Mouse (Mus musculus) hindbrain, embryonic 10.5 days (tissue): ENCODE data around the gene Oxa1l. TPM values are rescaled to one million over a fixed set of nuclear protein-coding genes. Genes with fewer than 3 reads are reported as not detected.
"Not testable (repeated sequence)": the region's sequence is repeated elsewhere in the genome, so short reads cannot be mapped to it uniquely, and the experiment has no call there.

Source experiments
- DNase-seq: peaks from one replicate; pipeline ENCODE4 v3.0.0-alpha.2; 2017; ENCODE audit warnings: low spot score
- H3K27ac ChIP-seq: fragments of 300-500 bp; sonication (generic); 2 replicates; pipeline ENCODE4 v1.5.1; 2016; ENCODE audit warnings: mild to moderate bottlenecking, moderate library complexity
- H3K27me3 ChIP-seq: fragments of 300-500 bp; sonication (generic); 2 replicates; pipeline ENCODE4 v1.6.1; 2016; ENCODE audit warnings: mild to moderate bottlenecking; ENCODE audit not compliant: poor library complexity, insufficient read depth, severe bottlenecking
- H3K36me3 ChIP-seq: fragments of 300-500 bp; sonication (generic); 2 replicates; pipeline ENCODE4 v1.6.1; 2016; ENCODE audit warnings: mild to moderate bottlenecking, moderate library complexity
- H3K4me1 ChIP-seq: fragments of 300-500 bp; sonication (generic); replicated peaks from 2 replicates; pipeline ENCODE4 v1.6.1; 2016; ENCODE audit warnings: mild to moderate bottlenecking
- H3K4me3 ChIP-seq: fragments of 300-500 bp; sonication (generic); 2 replicates; pipeline ENCODE4 v1.5.1; 2016; ENCODE audit warnings: mild to moderate bottlenecking, moderate library complexity
- H3K9me3 ChIP-seq: fragments of 300-500 bp; sonication (generic); 2 replicates; pipeline ENCODE4 v1.6.1; 2016; ENCODE audit warnings: mild to moderate bottlenecking, moderate library complexity
- WGBS: fragments of 180-500 bp; shearing (Covaris S2); methylation state at CpG from one replicate; pipeline ENCODE4 v1.1.7; 2016; 5-methylcytosine and 5-hydroxymethylcytosine counted together
- polyA plus RNA-seq: library from polyadenylated mRNA; unstranded; fragments of >200 nt; fragmentation: Nextera tagmentation; extraction: Ambion mirVana; gene quantifications from 2 replicates; pipeline ENCODE4 v1.2.1, GENCODE M21; 2016

Oxa1l gene
- polyA plus RNA-seq, 1 experiment from 2014 or later, result 47.1 TPM

DNA sequence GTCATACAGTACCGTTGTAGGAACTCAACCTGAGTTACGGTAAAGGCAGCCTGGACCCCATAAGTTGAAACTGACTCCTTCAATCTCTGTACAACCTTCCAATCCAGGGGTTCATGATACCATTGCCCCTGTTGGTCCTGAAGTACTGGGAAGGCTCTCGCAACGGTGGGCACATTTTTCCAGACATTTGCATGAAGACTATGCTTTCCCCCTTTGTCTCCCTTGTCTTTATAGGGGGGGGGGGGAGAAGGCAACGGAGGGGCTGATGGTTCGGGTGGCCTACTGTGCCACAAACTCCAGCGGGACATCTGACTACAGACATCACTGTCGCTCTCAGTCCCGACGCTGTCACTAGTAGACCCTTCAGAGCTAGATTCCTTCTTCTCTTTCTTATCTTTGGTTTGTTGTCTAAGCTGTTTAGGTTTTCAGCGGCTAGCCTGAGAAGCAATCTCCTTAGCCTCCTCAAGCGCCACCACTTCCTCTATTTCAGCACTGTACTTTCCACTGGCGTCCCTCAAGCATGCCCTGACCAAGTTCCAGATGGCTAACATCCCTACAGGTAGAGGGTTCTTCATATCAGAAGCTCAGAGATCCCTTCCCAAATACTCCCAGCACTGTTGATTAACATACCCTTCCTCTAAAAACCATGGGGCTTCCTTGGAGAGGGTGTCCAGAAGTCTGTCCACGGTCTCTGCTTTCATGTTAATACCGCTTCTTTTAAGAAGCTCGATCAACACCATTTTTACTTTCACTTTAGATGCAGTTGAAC lies 9.7 kb upstream of the Oxa1l start:
- H3K4me1 ChIP-seq, DNase-seq, H3K36me3 ChIP-seq, H3K4me3 ChIP-seq, H3K27me3 ChIP-seq, H3K9me3 ChIP-seq, H3K27ac ChIP-seq: not testable (repeated sequence)
- 93% methylated on average over 16 of the region's 16 CpGs for WGBS

DNA sequence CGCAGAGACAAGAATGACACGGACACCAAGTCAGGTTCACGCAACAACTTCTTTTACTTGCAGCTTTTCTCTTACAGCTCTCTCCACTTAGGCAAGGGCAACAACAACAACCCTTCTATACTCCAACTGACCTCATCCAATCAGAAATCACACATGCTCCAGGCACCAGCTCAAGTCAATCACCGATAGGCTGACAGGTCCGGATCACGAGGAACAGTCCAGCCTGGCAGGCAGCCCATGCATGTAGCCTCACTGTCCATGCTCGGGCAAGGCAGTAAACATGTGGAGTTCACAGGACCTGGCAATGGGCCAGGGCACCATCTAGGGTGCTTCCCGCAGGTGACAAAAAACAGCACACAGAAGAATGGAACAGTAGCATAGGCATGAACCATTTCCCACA lies 8.3 kb upstream of the Oxa1l start:
- no peak for DNase-seq
- peaks cover 7% of the 10 kb centered on the region for H3K9me3 ChIP-seq
- no peak overlapping the region for H3K27ac ChIP-seq
- H3K36me3 ChIP-seq, result no peaks in the 10 kb centered on the region
- no peak overlapping the region for H3K4me3 ChIP-seq
- no peaks in the 10 kb centered on the region for H3K27me3 ChIP-seq
- H3K4me1 ChIP-seq, result no peaks in the 10 kb centered on the region
- 93% methylated on average over 8 of the region's 8 CpGs for WGBS

DNA sequence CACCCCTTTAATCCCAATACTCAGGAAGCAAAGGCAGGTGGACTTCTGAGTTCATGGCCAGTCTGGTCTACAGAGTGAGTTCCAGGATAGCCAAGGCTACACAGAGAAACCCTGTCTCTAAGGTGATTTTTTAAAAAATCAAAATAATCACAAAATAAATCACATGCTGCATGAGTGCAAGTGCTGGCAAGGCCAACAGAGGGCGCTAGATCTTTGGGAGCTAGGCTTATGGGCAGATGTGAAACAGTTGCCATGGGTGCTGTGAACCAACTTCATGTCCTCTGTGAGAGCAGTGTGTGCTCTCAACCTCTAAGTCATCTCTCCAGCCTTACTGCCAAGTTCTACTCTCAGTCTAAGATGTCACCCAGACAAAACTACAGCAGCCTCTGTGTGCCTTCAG lies 6.2 kb upstream of the Oxa1l start:
- Histone ChIP-seq H3K36me3 (no peaks in the 10 kb centered on the region), H3K4me1 (no peaks in the 10 kb centered on the region), H3K27ac (no peak overlapping the region), H3K9me3 (peaks cover 5% of the 10 kb centered on the region), H3K4me3 (no peak overlapping the region), H3K27me3 (no peaks in the 10 kb centered on the region)
- no peak for DNase-seq
- WGBS, result 37% methylated on average over 1 of the region's 1 CpGs

DNA sequence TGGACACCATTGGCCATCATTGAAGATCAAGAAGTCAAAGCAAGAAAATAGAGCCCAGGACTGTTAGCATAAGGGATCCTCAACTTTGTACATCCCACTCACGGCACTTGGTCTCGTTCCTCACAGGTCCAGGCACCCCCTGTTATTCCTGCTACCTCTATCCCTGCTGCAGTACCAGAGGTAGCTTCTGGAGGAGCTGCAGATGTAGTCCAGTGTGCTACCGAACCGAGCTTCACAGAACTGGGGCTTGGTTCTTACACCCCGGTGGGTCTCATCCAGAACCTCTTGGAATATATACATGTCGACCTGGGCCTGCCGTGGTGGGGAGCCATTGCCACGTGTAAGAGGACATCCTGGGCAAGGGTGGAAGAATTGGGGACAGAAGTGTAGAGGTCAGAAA lies 2.5 kb downstream of the Oxa1l start:
- Histone ChIP-seq H3K27ac (no peak overlapping the region), H3K27me3 (no peaks in the 10 kb centered on the region), H3K9me3 (no peaks in the 10 kb centered on the region), H3K4me1 (peaks cover 12% of the 10 kb centered on the region), H3K36me3 (peaks cover 57% of the 10 kb centered on the region), H3K4me3 (no peak overlapping the region)
- DNase-seq, result no peak
- 96% methylated on average over 8 of the region's 8 CpGs for WGBS

DNA sequence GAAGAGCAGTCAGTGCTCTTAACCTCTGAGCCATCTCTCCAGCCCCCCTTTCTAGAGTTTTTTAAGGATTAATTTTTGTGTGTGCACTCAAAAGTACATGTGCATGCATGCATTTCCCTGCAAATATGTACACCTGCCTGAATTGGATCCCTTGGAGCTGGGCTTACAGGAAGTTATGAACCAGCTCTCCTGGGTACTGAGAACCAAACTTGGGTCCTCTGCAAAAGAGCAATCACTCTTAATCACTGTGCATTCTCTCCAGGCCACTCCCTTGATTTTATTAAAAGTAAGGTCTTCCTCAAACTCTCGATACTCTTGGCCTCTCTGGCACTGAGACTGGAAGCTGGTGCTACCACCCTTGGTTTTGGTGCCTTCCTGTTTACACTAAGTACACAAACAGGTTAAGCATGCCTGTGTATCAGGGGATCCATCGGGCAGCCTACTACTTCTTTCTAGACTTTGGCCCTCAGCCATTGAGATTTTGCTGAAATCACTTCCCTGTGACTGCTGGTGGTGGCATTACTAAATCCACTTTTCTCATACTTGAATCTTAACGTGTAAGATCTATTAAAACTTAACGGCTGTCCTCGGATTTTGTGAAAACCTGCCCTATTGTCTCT lies 4.5 kb downstream of the Oxa1l start:
- Histone ChIP-seq H3K4me3 (no peak overlapping the region), H3K36me3 (peaks cover 77% of the 10 kb centered on the region), H3K27ac (no peak overlapping the region), H3K9me3 (no peaks in the 10 kb centered on the region), H3K4me1 (peaks cover 12% of the 10 kb centered on the region), H3K27me3 (no peaks in the 10 kb centered on the region)
- DNase-seq, result no peak
- WGBS, result 97% methylated on average over 5 of the region's 5 CpGs

DNA sequence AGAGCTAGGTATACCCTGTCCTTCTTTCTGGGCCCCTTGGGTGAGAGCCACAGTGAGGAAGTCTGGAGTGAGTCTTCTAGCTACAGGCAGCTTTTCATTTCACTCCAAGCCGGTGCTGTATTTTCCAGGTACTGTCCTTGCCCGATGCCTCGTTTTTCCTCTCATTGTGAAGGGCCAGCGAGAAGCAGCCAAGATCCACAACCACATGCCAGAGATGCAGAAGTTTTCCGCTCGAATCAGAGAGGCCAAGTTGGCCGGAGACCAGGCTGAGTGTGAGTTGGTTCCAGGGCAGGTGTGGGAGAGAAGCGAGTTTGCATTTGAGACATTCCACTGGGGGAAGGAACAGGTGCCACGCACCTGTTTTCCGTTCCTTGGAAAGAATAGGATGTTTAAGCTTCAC lies 5.9 kb downstream of the Oxa1l start:
- H3K27me3 ChIP-seq, result no peaks in the 10 kb centered on the region
- no peak overlapping the region for H3K4me3 ChIP-seq
- 97% methylated on average over 10 of the region's 10 CpGs for WGBS
- peaks cover 3% of the 10 kb centered on the region; the same call in 1 of the 2 replicates for H3K9me3 ChIP-seq
- H3K36me3 ChIP-seq, result peaks cover 89% of the 10 kb centered on the region
- DNase-seq, result no peak
- no peak overlapping the region for H3K27ac ChIP-seq
- H3K4me1 ChIP-seq, result peaks cover 8% of the 10 kb centered on the region

DNA sequence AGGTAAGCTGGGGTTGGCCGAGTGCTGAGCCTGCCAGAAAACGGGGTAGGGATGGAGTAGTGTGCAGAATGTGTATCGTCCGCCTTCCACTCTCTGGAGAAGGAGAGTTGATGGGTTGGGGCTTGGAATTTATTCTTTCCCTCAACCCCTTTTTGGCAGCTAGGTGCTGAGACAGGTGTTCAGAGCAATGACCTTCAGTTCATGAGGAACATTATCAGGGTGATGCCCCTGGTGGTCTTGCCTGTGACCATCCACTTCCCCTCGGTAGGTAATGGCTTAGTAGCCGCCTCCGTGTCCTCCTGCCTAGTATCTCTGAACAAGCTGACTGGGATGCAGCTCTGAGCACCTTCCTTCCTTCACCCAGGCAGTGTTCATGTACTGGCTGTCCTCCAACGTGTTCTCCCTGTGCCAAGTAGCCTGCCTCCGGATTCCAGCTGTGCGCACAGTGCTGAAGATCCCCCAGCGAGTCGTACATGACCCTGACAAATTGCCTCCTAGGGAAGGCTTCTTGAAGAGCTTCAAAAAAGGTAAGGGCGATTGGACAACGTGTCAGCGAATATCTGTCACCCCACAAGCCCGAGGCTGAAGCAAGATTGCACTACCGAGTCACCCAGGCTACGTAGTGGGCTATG lies 6.9 kb downstream of the Oxa1l start:
- Histone ChIP-seq H3K9me3 (peaks cover 6% of the 10 kb centered on the region; the same call in 1 of the 2 replicates), H3K36me3 (peaks cover 93% of the 10 kb centered on the region), H3K4me1 (0 out of 2 replicates have a peak, but pooled peaks cover under 1% of the 10 kb centered on the region), H3K27ac (no peak overlapping the region), H3K27me3 (no peaks in the 10 kb centered on the region), H3K4me3 (no peak overlapping the region)
- DNase-seq, result no peak
- WGBS, result 95% methylated on average over 18 of the region's 18 CpGs

DNA sequence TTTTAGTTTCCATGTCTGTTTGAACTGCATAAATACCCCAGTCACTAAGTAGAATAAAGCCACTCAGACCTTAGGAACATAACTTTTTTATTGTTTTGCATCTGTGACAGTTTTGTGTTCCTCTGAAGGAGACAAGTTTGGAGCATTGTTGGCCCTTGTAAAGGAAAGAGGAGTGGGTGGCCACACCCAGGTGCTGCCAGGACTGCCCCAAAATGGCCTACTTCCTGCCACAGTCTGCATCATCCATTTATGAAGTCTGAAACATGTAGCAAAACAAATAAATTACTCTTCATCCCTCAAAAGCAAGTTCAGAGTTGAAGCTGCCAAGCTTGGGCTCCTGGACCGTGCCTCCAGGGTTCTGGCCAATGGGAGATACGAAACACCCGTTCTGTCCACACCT lies 8.7 kb downstream of the Oxa1l start:
- H3K4me3 ChIP-seq, result no peak overlapping the region
- H3K36me3 ChIP-seq, result peaks cover 79% of the 10 kb centered on the region
- no peak for DNase-seq
- no peaks in the 10 kb centered on the region for H3K4me1 ChIP-seq
- no peak overlapping the region for H3K27ac ChIP-seq
- 98% methylated on average over 3 of the region's 3 CpGs for WGBS
- peaks cover 6% of the 10 kb centered on the region; the same call in 1 of the 2 replicates for H3K9me3 ChIP-seq
- H3K27me3 ChIP-seq, result no peaks in the 10 kb centered on the region

DNA sequence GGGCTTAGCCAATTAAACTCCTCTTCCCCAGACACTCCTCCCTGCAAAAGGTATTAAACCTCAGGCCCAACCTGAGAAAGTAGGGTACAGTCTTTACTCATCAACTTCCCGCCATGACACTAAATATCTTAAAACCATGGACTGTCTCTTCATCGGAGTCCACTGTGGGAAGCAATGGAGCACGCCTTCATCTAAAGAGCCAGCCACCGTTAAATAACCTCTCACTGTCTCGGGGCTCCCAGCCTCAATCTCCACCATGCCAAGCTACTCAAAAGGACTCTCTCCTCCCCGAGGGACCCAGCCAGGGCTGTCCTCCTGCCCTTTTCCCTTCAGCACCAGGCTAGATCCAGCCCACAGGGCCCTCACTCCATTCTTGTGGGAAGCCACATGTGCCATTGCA lies 10.0 kb downstream of the Oxa1l start:
- Histone ChIP-seq H3K36me3 (peaks cover 68% of the 10 kb centered on the region), H3K27ac (no peak overlapping the region), H3K9me3 (peaks cover 6% of the 10 kb centered on the region; the same call in 1 of the 2 replicates), H3K4me3 (no peak overlapping the region), H3K4me1 (no peaks in the 10 kb centered on the region), H3K27me3 (no peaks in the 10 kb centered on the region)
- DNase-seq, result no peak
- WGBS, result 97% methylated on average over 6 of the region's 6 CpGs

DNA sequence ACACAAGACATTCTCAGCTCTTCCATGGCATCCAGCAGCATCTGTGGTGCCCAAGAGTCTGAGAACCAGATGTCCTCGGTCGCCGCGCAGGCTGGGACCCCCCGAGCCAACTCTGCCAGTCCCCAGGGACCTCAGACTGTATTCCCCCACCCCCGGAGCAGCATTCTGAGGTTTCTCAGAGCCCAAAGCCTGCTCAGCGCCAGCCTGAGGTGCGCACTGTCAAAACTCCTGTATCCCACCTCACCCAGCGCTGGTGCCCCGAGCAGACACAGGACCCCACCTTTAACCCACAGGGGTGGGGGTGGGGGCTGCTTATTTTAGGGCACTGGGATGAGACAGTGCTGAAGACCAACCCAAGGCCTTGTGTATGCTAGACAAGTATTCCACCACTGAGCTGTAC lies 10.8 kb downstream of the Oxa1l start:
- Histone ChIP-seq H3K9me3 (peaks cover 6% of the 10 kb centered on the region; the same call in 1 of the 2 replicates), H3K27ac (no peak overlapping the region), H3K36me3 (peaks cover 60% of the 10 kb centered on the region), H3K27me3 (no peaks in the 10 kb centered on the region), H3K4me3 (no peak overlapping the region), H3K4me1 (no peaks in the 10 kb centered on the region)
- no peak for DNase-seq
- 95% methylated on average over 10 of the region's 10 CpGs for WGBS

DNA sequence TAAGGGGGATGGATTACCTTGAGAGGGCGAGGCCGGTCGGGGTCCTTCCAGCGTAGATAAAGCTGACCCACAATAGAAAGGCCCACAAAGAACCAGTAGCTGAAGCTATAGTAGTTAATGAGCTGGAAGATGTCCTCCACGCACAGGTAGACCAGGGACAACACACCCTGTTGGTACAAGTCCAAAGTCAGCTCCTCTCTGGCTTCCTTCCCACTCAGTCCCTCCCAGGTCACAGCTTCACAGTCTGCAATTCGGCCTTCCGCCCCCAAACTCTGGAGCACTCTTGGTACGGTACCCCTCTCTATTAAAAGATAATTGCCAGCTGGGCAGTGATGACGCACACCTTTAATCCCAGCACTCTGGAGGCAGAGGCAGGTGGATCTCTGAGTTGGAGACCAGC lies 12.3 kb downstream of the Oxa1l start:
- peaks cover 45% of the 10 kb centered on the region for H3K36me3 ChIP-seq
- WGBS, result 93% methylated on average over 9 of the region's 9 CpGs
- no peak overlapping the region for H3K4me3 ChIP-seq
- H3K27me3 ChIP-seq, result no peaks in the 10 kb centered on the region
- peaks cover 6% of the 10 kb centered on the region; the same call in 1 of the 2 replicates for H3K9me3 ChIP-seq
- H3K4me1 ChIP-seq, result no peaks in the 10 kb centered on the region
- no peak for DNase-seq
- H3K27ac ChIP-seq, result no peak overlapping the region

DNA sequence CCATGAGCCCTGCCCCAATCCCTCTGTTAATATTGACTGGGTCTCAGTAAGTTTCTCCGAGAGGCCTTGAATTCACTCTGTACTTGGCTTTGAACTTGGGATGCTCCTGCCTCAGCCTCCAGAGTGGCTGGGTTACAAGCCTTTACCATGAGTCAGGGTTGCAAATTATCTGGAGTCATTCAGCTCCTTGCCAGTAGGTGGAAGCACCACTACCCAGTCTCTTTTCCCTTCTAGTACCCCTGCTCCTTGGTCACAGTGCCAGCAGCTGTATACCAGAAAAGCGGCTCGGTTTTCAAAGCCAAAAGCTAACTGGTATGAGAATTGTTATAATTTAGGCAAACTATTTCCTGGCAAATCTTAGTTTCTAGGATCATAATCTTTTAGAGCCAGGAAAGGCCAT lies 15.3 kb downstream of the Oxa1l start:
- 81% methylated on average over 3 of the region's 3 CpGs for WGBS
- no peaks in the 10 kb centered on the region for H3K27me3 ChIP-seq
- no peak for DNase-seq
- peaks cover 9% of the 10 kb centered on the region for H3K4me1 ChIP-seq
- peaks cover 15% of the 10 kb centered on the region for H3K36me3 ChIP-seq
- H3K9me3 ChIP-seq, result peaks cover 6% of the 10 kb centered on the region; the same call in 1 of the 2 replicates
- no peak overlapping the region for H3K27ac ChIP-seq
- H3K4me3 ChIP-seq, result no peak overlapping the region

DNA sequence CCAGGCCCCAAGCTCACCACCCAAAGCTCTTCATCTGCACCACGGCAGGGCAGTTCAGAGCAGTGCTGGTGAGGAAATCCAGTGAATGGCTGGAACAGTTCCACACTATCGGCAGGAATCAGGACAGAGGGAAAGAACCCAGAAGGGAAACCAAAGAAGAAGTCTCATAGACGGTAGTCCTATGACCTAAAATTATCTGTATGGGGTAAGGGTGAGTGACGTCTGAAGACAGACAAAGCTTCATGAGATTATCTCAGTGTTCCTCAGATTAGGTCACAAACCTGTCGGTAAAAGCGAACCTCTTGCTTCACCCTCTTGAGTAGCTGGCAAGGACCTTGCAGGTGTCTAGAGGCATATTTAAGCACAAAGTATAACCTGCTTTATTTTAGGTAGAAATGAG lies 16.5 kb downstream of the Oxa1l start:
- Histone ChIP-seq H3K27me3 (no peaks in the 10 kb centered on the region), H3K4me1 (peaks cover 15% of the 10 kb centered on the region), H3K27ac (no peak overlapping the region), H3K4me3 (no peak overlapping the region), H3K36me3 (peaks cover 6% of the 10 kb centered on the region; the same call in 1 of the 2 replicates), H3K9me3 (no peaks in the 10 kb centered on the region)
- 90% methylated on average over 6 of the region's 6 CpGs for WGBS
- DNase-seq, result no peak
